Mouse (Mus musculus) midbrain, embryonic 16.5 days (tissue): ENCODE results near the gene Sdc4. TPM values are rescaled to one million over a fixed set of nuclear protein-coding genes. Genes with fewer than 3 reads are reported as not detected.

Experiments
- ATAC-seq: fragments of 200-750 bp; cut with Nextera tagmentation; 2 replicates; pipeline ENCODE4 v1.8.0; 2017; ENCODE audit warnings: moderate TSS enrichment
- H3K27ac ChIP-seq: fragments of 300-500 bp; sonication (generic); 2 replicates; pipeline ENCODE4 v1.5.1; 2014; ENCODE audit warnings: mild to moderate bottlenecking, low read length, mixed read lengths
- H3K27me3 ChIP-seq: fragments of 300-500 bp; sonication (generic); 2 replicates; pipeline ENCODE4 v1.6.1; 2014; ENCODE audit warnings: low read depth, low read length, mixed read lengths; ENCODE audit not compliant: control insufficient read depth, insufficient read depth
- H3K36me3 ChIP-seq: fragments of 300-500 bp; sonication (generic); 2 replicates; pipeline ENCODE4 v1.6.1; 2014; ENCODE audit warnings: mild to moderate bottlenecking, low read length, moderate library complexity, mixed read lengths; ENCODE audit not compliant: control insufficient read depth, insufficient read depth
- H3K4me1 ChIP-seq: fragments of 300-500 bp; sonication (generic); 2 replicates; pipeline ENCODE4 v1.6.1; 2014; ENCODE audit warnings: mild to moderate bottlenecking, low read length, mixed read lengths; ENCODE audit not compliant: control insufficient read depth, insufficient read depth
- H3K4me2 ChIP-seq: fragments of 300-500 bp; sonication (generic); 2 replicates; pipeline ENCODE4 v1.6.1; 2014; ENCODE audit warnings: mild to moderate bottlenecking, low read length, mixed read lengths
- H3K4me3 ChIP-seq: fragments of 300-500 bp; sonication (generic); 2 replicates; pipeline ENCODE4 v1.5.1; 2014; ENCODE audit warnings: low read depth, mild to moderate bottlenecking, low read length, moderate library complexity, mixed read lengths
- H3K9ac ChIP-seq: fragments of 300-500 bp; sonication (generic); 2 replicates; pipeline ENCODE4 v1.6.1; 2014; ENCODE audit warnings: low read depth, low read length, mixed read lengths
- H3K9me3 ChIP-seq: fragments of 300-500 bp; sonication (generic); replicated peaks from 2 replicates; pipeline ENCODE4 v1.6.1; 2014; ENCODE audit warnings: mild to moderate bottlenecking, low read length, mixed read lengths; ENCODE audit not compliant: control insufficient read depth, poor library complexity, severe bottlenecking
- WGBS: fragments of 180-500 bp; shearing (Covaris S2); extraction: QIAGEN DNeasy Blood & Tissue Kit; methylation state at CpG from one replicate; pipeline ENCODE4 v1.1.7; 2014; 5-methylcytosine and 5-hydroxymethylcytosine counted together
- polyA plus RNA-seq: library from polyadenylated mRNA; unstranded; fragments of >200 nt; fragmentation: Nextera tagmentation; extraction: Ambion mirVana; gene quantifications from 2 replicates; pipeline ENCODE4 v1.2.1, GENCODE M21; 2015

Gene Sdc4
- polyA plus RNA-seq = 6.3 and 8.7 TPM in 2 replicates

- H3K4me1 ChIP-seq = peaks cover 17% of the 10 kb centered on the region
- peak within 1 kb of the TSS; percentile 67 for H3K9ac ChIP-seq
- 7% methylated on average over 18 of the region's 18 CpGs for WGBS
- peak within 1 kb of the TSS; percentile 89 for H3K4me2 ChIP-seq
- ATAC-seq = no peak
- peak within 1 kb of the TSS; percentile 55 for H3K4me3 ChIP-seq
- no peak within 1 kb of the TSS for H3K27ac ChIP-seq
- peaks cover 8% of the 10 kb centered on the region for H3K27me3 ChIP-seq
- H3K36me3 ChIP-seq = no peaks in the 10 kb centered on the region
- no peaks in the 10 kb centered on the region for H3K9me3 ChIP-seq
These were observed at the start of gene Sdc4 for GRCm38 (mm10) chr2:164443460-164444000. Sdc4 (minus strand) TSS chr2:164443887.

GRCm38 (mm10) chr2:164487812-164488211 is 44.1 kb upstream of the Sdc4 start:
- 0 out of 2 replicates have a peak, but pooled peaks cover 2% of the 10 kb centered on the region for H3K27me3 ChIP-seq
- no peak overlapping the region for H3K4me3 ChIP-seq
- no peaks in the 10 kb centered on the region; the same call in 1 of the 2 replicates for H3K36me3 ChIP-seq
- 60% methylated on average over 9 of the region's 9 CpGs for WGBS
- H3K4me1 ChIP-seq = peaks cover 6% of the 10 kb centered on the region; the same call in 1 of the 2 replicates
- no peak overlapping the region for H3K27ac ChIP-seq
- ATAC-seq = no peak
- H3K4me2 ChIP-seq = peak overlapping the region; percentile 98; the same call in 1 of the 2 replicates
- no peak overlapping the region for H3K9ac ChIP-seq
- H3K9me3 ChIP-seq = no peaks in the 10 kb centered on the region

- H3K4me2 ChIP-seq = peak overlapping the region; percentile 98
- H3K36me3 ChIP-seq = no peaks in the 10 kb centered on the region; the same call in 1 of the 2 replicates
- peak; percentile 15; the same call in 1 of the 2 replicates for ATAC-seq
- H3K9me3 ChIP-seq = no peaks in the 10 kb centered on the region
- H3K4me1 ChIP-seq = peaks cover 6% of the 10 kb centered on the region; the same call in 1 of the 2 replicates
- WGBS = 12% methylated on average over 11 of the region's 11 CpGs
- H3K27ac ChIP-seq = no peak overlapping the region
- H3K4me3 ChIP-seq = peak overlapping the region; percentile 74
- H3K9ac ChIP-seq = peak overlapping the region; percentile 74
- 0 out of 2 replicates have a peak, but pooled peaks cover 2% of the 10 kb centered on the region for H3K27me3 ChIP-seq
These were observed 43.4 kb upstream of the Sdc4 start for GRCm38 (mm10) chr2:164487115-164487527.

- Histone ChIP-seq H3K4me1 (peaks cover 6% of the 10 kb centered on the region; the same call in 1 of the 2 replicates), H3K9me3 (no peaks in the 10 kb centered on the region), H3K36me3 (no peaks in the 10 kb centered on the region; the same call in 1 of the 2 replicates), H3K4me2 (peak overlapping the region; percentile 98), H3K27me3 (0 out of 2 replicates have a peak, but pooled peaks cover 2% of the 10 kb centered on the region), H3K4me3 (peak overlapping the region; percentile 74), H3K9ac (peak overlapping the region; percentile 74), H3K27ac (0 out of 2 replicates have a peak overlapping the region, but pooled peaks have one; percentile 28)
- peak; percentile 80 for ATAC-seq
- under 1% methylated on average over 64 of the region's 90 CpGs for WGBS
These were observed 42.8 kb upstream of the Sdc4 start for GRCm38 (mm10) chr2:164486258-164487114.

GRCm38 (mm10) chr2:164485681-164486257 is 42.1 kb upstream of the Sdc4 start, which contains the start of gene Dbndd2:
Dbndd2 (plus strand) TSS chr2:164486106.
- Histone ChIP-seq H3K4me1 (peaks cover 6% of the 10 kb centered on the region; the same call in 1 of the 2 replicates), H3K36me3 (no peaks in the 10 kb centered on the region; the same call in 1 of the 2 replicates), H3K4me2 (peak within 1 kb of the TSS; percentile 98), H3K27ac (0 out of 2 replicates have a peak within 1 kb of the TSS, but pooled peaks have one; percentile 28), H3K9ac (peak within 1 kb of the TSS; percentile 74), H3K4me3 (peak within 1 kb of the TSS; percentile 74), H3K27me3 (0 out of 2 replicates have a peak, but pooled peaks cover 2% of the 10 kb centered on the region), H3K9me3 (no peaks in the 10 kb centered on the region)
- ATAC-seq = peak; percentile 74
- WGBS = 1% methylated on average over 26 of the region's 26 CpGs

- H3K4me2 ChIP-seq = no peak within 1 kb of the TSS
These were observed 29.9 kb upstream of the Sdc4 start, which contains the start of gene Trp53tg5 for GRCm38 (mm10) chr2:164473624-164474023. Trp53tg5 (minus strand) TSS chr2:164473724.

GRCm38 (mm10) chr2:164470254-164470653 is 26.6 kb upstream of the Sdc4 start:
- Histone ChIP-seq H3K4me2 (no peak overlapping the region), H3K4me1 (no peaks in the 10 kb centered on the region), H3K4me3 (no peak overlapping the region), H3K36me3 (peaks cover 23% of the 10 kb centered on the region), H3K27ac (no peak overlapping the region), H3K27me3 (no peaks in the 10 kb centered on the region), H3K9me3 (no peaks in the 10 kb centered on the region), H3K9ac (no peak overlapping the region)
- no peak for ATAC-seq
- 27% methylated on average over 10 of the region's 10 CpGs for WGBS

More at GRCm38 (mm10) chr2:164473624-164474023, 29.9 kb upstream of the Sdc4 start, which contains the start of gene Trp53tg5:
- Histone ChIP-seq H3K9me3 (no peaks in the 10 kb centered on the region), H3K4me1 (no peaks in the 10 kb centered on the region), H3K27ac (no peak within 1 kb of the TSS), H3K36me3 (peaks cover 11% of the 10 kb centered on the region), H3K4me3 (no peak within 1 kb of the TSS), H3K27me3 (no peaks in the 10 kb centered on the region), H3K9ac (no peak within 1 kb of the TSS)
- 83% methylated on average over 6 of the region's 6 CpGs for WGBS
- ATAC-seq = no peak

- Histone ChIP-seq H3K9me3 (no peaks in the 10 kb centered on the region), H3K9ac (no peak overlapping the region), H3K4me1 (peaks cover 15% of the 10 kb centered on the region), H3K27ac (no peak overlapping the region), H3K27me3 (no peaks in the 10 kb centered on the region), H3K4me2 (no peak overlapping the region), H3K4me3 (no peak overlapping the region), H3K36me3 (peaks cover 23% of the 10 kb centered on the region)
- WGBS = 84% methylated on average over 5 of the region's 5 CpGs
- no peak for ATAC-seq
These were observed 23.1 kb upstream of the Sdc4 start for GRCm38 (mm10) chr2:164466787-164467186.
